Mouse (Mus musculus) embryonic facial prominence, embryonic 10.5 days (tissue): ENCODE measurements around the gene Cdc14b. TPM values are rescaled to one million over a fixed set of nuclear protein-coding genes. Genes with fewer than 3 reads are reported as not detected.

Experiments
- DNase-seq: peaks from one replicate; pipeline ENCODE4 v3.0.0-alpha.2; 2017; ENCODE audit warnings: low spot score
- H3K27ac ChIP-seq: fragments of 300-500 bp; sonication (generic); replicated peaks from 2 replicates; pipeline ENCODE4 v1.5.1; 2016; ENCODE audit warnings: mild to moderate bottlenecking
- H3K27me3 ChIP-seq: fragments of 300-500 bp; sonication (generic); replicated peaks from 2 replicates; pipeline ENCODE4 v1.6.1; 2016; ENCODE audit warnings: low read depth, mild to moderate bottlenecking; ENCODE audit not compliant: poor library complexity, severe bottlenecking
- H3K36me3 ChIP-seq: fragments of 300-500 bp; sonication (generic); replicated peaks from 2 replicates; pipeline ENCODE4 v1.6.1; 2016; ENCODE audit warnings: mild to moderate bottlenecking, moderate library complexity
- H3K4me1 ChIP-seq: fragments of 300-500 bp; sonication (generic); 2 replicates; pipeline ENCODE4 v1.6.1; 2016
- H3K4me3 ChIP-seq: fragments of 300-500 bp; sonication (generic); 2 replicates; pipeline ENCODE4 v1.5.1; 2016; ENCODE audit warnings: mild to moderate bottlenecking, moderate library complexity
- H3K9me3 ChIP-seq: fragments of 300-500 bp; sonication (generic); 2 replicates; pipeline ENCODE4 v1.6.1; 2016; ENCODE audit warnings: mild to moderate bottlenecking
- WGBS: fragments of 180-500 bp; shearing (Covaris S2); methylation state at CpG from one replicate; pipeline ENCODE4 v1.1.7; 2016; 5-methylcytosine and 5-hydroxymethylcytosine counted together
- polyA plus RNA-seq: library from polyadenylated mRNA; unstranded; fragments of >200 nt; fragmentation: Nextera tagmentation; extraction: Ambion mirVana; gene quantifications from 2 replicates; pipeline ENCODE4 v1.2.1, GENCODE M21; 2016

Gene Cdc14b
- polyA plus RNA-seq, 1 experiment from 2014 or later = 28.4 TPM

- whole genome bisulfite sequencing = 74% methylated on average over 5 of the region's 5 CpGs
- H3K9me3 ChIP-seq = no peaks in the 10 kb centered on the region
- DNase-seq = no peak
- no peak overlapping the region for H3K27ac ChIP-seq
- peaks cover 19% of the 10 kb centered on the region for H3K36me3 ChIP-seq
- no peaks in the 10 kb centered on the region for H3K27me3 ChIP-seq
- H3K4me3 ChIP-seq = no peak overlapping the region
- H3K4me1 ChIP-seq = peaks cover 18% of the 10 kb centered on the region
These were observed 33.9 kb upstream of the Cdc14b start for GRCm38 (mm10) chr13:64309036-64309435.

GRCm38 (mm10) chr13:64307508-64307907 is 32.4 kb upstream of the Cdc14b start:
- DNase-seq = no peak
- Histone ChIP-seq H3K4me3 (no peak overlapping the region), H3K36me3 (peaks cover 27% of the 10 kb centered on the region), H3K27ac (no peak overlapping the region), H3K4me1 (peaks cover 14% of the 10 kb centered on the region), H3K9me3 (no peaks in the 10 kb centered on the region), H3K27me3 (no peaks in the 10 kb centered on the region)
- 92% methylated on average over 5 of the region's 5 CpGs for WGBS

- H3K27me3 ChIP-seq = no peaks in the 10 kb centered on the region
- no peaks in the 10 kb centered on the region for H3K9me3 ChIP-seq
- H3K36me3 ChIP-seq = peaks cover 31% of the 10 kb centered on the region
- no peak overlapping the region for H3K4me3 ChIP-seq
- H3K27ac ChIP-seq = no peak overlapping the region
- 74% methylated on average over 3 of the region's 3 CpGs for WGBS
- H3K4me1 ChIP-seq = peaks cover 6% of the 10 kb centered on the region
- peak; percentile 69 for DNase-seq
These were observed 31.0 kb upstream of the Cdc14b start for GRCm38 (mm10) chr13:64306078-64306477.

- DNase-seq = no peak
- H3K27ac ChIP-seq = no peak overlapping the region
- H3K4me1 ChIP-seq = peaks cover 6% of the 10 kb centered on the region
- H3K27me3 ChIP-seq = no peaks in the 10 kb centered on the region
- H3K36me3 ChIP-seq = peaks cover 29% of the 10 kb centered on the region
- WGBS = 90% methylated on average over 1 of the region's 1 CpGs
- no peak overlapping the region for H3K4me3 ChIP-seq
- no peaks in the 10 kb centered on the region for H3K9me3 ChIP-seq
These were observed 24.0 kb upstream of the Cdc14b start for GRCm38 (mm10) chr13:64299069-64299468.

- H3K9me3 ChIP-seq = peaks cover 3% of the 10 kb centered on the region; the same call in 1 of the 2 replicates
- peaks cover 14% of the 10 kb centered on the region; the same call in 1 of the 2 replicates for H3K36me3 ChIP-seq
- H3K4me1 ChIP-seq = peaks cover 17% of the 10 kb centered on the region
- H3K4me3 ChIP-seq = no peak overlapping the region
- no peaks in the 10 kb centered on the region for H3K27me3 ChIP-seq
- DNase-seq = no peak
- no peak overlapping the region for H3K27ac ChIP-seq
- 40% methylated on average over 4 of the region's 4 CpGs for WGBS
These were observed 11.7 kb upstream of the Cdc14b start for GRCm38 (mm10) chr13:64286791-64287190.

GRCm38 (mm10) chr13:64286321-64286720 is 11.2 kb upstream of the Cdc14b start:
- Histone ChIP-seq H3K36me3 (peaks cover 11% of the 10 kb centered on the region; the same call in 1 of the 2 replicates), H3K27me3 (no peaks in the 10 kb centered on the region), H3K9me3 (peaks cover 3% of the 10 kb centered on the region; the same call in 1 of the 2 replicates), H3K27ac (no peak overlapping the region), H3K4me3 (no peak overlapping the region), H3K4me1 (peaks cover 17% of the 10 kb centered on the region)
- DNase-seq = no peak
- WGBS = 63% methylated on average over 4 of the region's 4 CpGs

GRCm38 (mm10) chr13:64284676-64285075 is 9.6 kb upstream of the Cdc14b start:
- H3K9me3 ChIP-seq = peaks cover 3% of the 10 kb centered on the region; the same call in 1 of the 2 replicates
- H3K36me3 ChIP-seq = 0 out of 2 replicates have a peak, but pooled peaks cover 3% of the 10 kb centered on the region
- no peak overlapping the region for H3K4me3 ChIP-seq
- 91% methylated on average over 2 of the region's 2 CpGs for WGBS
- peaks cover 17% of the 10 kb centered on the region for H3K4me1 ChIP-seq
- H3K27me3 ChIP-seq = no peaks in the 10 kb centered on the region
- DNase-seq = no peak
- H3K27ac ChIP-seq = no peak overlapping the region

- no peak for DNase-seq
- 92% methylated on average over 5 of the region's 5 CpGs for WGBS
- Histone ChIP-seq H3K36me3 (0 out of 2 replicates have a peak, but pooled peaks cover 3% of the 10 kb centered on the region), H3K4me3 (no peak overlapping the region), H3K4me1 (peaks cover 4% of the 10 kb centered on the region; the same call in 1 of the 2 replicates), H3K9me3 (peaks cover 3% of the 10 kb centered on the region; the same call in 1 of the 2 replicates), H3K27me3 (peaks cover 12% of the 10 kb centered on the region), H3K27ac (no peak overlapping the region)
These were observed 5.8 kb upstream of the Cdc14b start for GRCm38 (mm10) chr13:64280940-64281339.

- 10% methylated on average over 9 of the region's 9 CpGs for WGBS
- Histone ChIP-seq H3K4me3 (peak overlapping the region; percentile 80), H3K27ac (peak overlapping the region; percentile 86), H3K4me1 (peaks cover 20% of the 10 kb centered on the region; the same call in 1 of the 2 replicates), H3K9me3 (no peaks in the 10 kb centered on the region), H3K27me3 (peaks cover 17% of the 10 kb centered on the region), H3K36me3 (no peaks in the 10 kb centered on the region)
- no peak for DNase-seq
These were observed 651 bp upstream of the Cdc14b start for GRCm38 (mm10) chr13:64275754-64276127.

- DNase-seq = peak; percentile 49
- WGBS = under 1% methylated on average over 95 of the region's 95 CpGs
- peak overlapping the region; percentile 80 for H3K4me3 ChIP-seq
- peak overlapping the region; percentile 86 for H3K27ac ChIP-seq
- peaks cover 20% of the 10 kb centered on the region; the same call in 1 of the 2 replicates for H3K4me1 ChIP-seq
- H3K9me3 ChIP-seq = no peaks in the 10 kb centered on the region
- peaks cover 17% of the 10 kb centered on the region for H3K27me3 ChIP-seq
- no peaks in the 10 kb centered on the region for H3K36me3 ChIP-seq
These were observed 922 bp downstream of the Cdc14b start for GRCm38 (mm10) chr13:64273891-64274844.

GRCm38 (mm10) chr13:64273352-64273751 is 1.7 kb downstream of the Cdc14b start:
- H3K4me3 ChIP-seq = peak overlapping the region; percentile 80
- no peaks in the 10 kb centered on the region for H3K36me3 ChIP-seq
- H3K4me1 ChIP-seq = peaks cover 20% of the 10 kb centered on the region; the same call in 1 of the 2 replicates
- H3K27me3 ChIP-seq = peaks cover 17% of the 10 kb centered on the region
- 48% methylated on average over 8 of the region's 8 CpGs for WGBS
- no peaks in the 10 kb centered on the region for H3K9me3 ChIP-seq
- no peak for DNase-seq
- H3K27ac ChIP-seq = no peak overlapping the region

- Histone ChIP-seq H3K27me3 (no peaks in the 10 kb centered on the region), H3K27ac (no peak overlapping the region), H3K4me3 (no peak overlapping the region), H3K36me3 (no peaks in the 10 kb centered on the region), H3K4me1 (peaks cover 7% of the 10 kb centered on the region; the same call in 1 of the 2 replicates), H3K9me3 (0 out of 2 replicates have a peak, but pooled peaks cover 2% of the 10 kb centered on the region)
- DNase-seq = no peak
- WGBS = 88% methylated on average over 4 of the region's 4 CpGs
These were observed 6.7 kb downstream of the Cdc14b start for GRCm38 (mm10) chr13:64268384-64268783.
